Mouse (Mus musculus) thymus, adult 2 months (tissue): ENCODE data around the gene Ppp1r9a. TPM values are rescaled to one million over a fixed set of nuclear protein-coding genes. Genes with fewer than 3 reads are reported as not detected.

ENCODE experiments used
- DNase-seq: peaks from one replicate; pipeline ENCODE4 v3.0.0; 2021
- H3K27ac ChIP-seq: fragments of 200-500 bp; 2 replicates; pipeline ENCODE4 v1.5.1; 2012; ENCODE audit warnings: low read length, control low read depth; ENCODE audit not compliant: control insufficient read depth, insufficient read depth
- H3K27me3 ChIP-seq: fragments of 200-500 bp; 2 replicates; pipeline ENCODE4 v1.6.1; 2012; ENCODE audit warnings: mild to moderate bottlenecking, low read length, moderate library complexity, mixed read lengths; ENCODE audit not compliant: control insufficient read depth, insufficient read depth
- H3K36me3 ChIP-seq: fragments of 200-500 bp; 2 replicates; pipeline ENCODE4 v1.6.1; 2012; ENCODE audit warnings: mild to moderate bottlenecking, low read length, moderate library complexity; ENCODE audit not compliant: control insufficient read depth, insufficient read depth
- H3K4me1 ChIP-seq: fragments of 200-500 bp; replicated peaks from 2 replicates; pipeline ENCODE4 v1.6.1; 2012; ENCODE audit warnings: low read length; ENCODE audit not compliant: control insufficient read depth, insufficient read depth
- H3K4me3 ChIP-seq: fragments of 200-500 bp; 2 replicates; pipeline ENCODE4 v1.5.1; 2012; ENCODE audit warnings: mild to moderate bottlenecking, low read length, control low read depth, moderate library complexity; ENCODE audit not compliant: control insufficient read depth, insufficient read depth
- CTCF ChIP-seq: fragments of 200-500 bp; IDR thresholded peaks from 2 replicates; pipeline ENCODE4 v1.5.1; 2012; ENCODE audit warnings: mild to moderate bottlenecking, control low read depth, low read length, moderate library complexity, borderline replicate concordance; ENCODE audit not compliant: control insufficient read depth, poor library complexity, insufficient read depth; ENCODE audit errors: extremely low read depth
- POLR2A ChIP-seq: fragments of 200-500 bp; IDR thresholded peaks from 2 replicates; pipeline ENCODE4 v1.6.1; 2012; ENCODE audit warnings: mild to moderate bottlenecking, low read length, control low read depth, moderate library complexity; ENCODE audit not compliant: control insufficient read depth, poor library complexity, insufficient read depth; ENCODE audit errors: extremely low read depth
- WGBS: fragments of 180-500 bp; shearing (Covaris S2); methylation state at CpG from one replicate; pipeline ENCODE4 v1.1.7; 2018; 5-methylcytosine and 5-hydroxymethylcytosine counted together
- polyA plus RNA-seq: library from polyadenylated mRNA; depleted of rRNA; stranded (reverse); fragments of >200 nt; gene quantifications from 2 replicates; pipeline ENCODE4 v1.2.3, GENCODE M21; 2012

Gene Ppp1r9a
- polyA plus RNA-seq, 1 experiment = 0.92 TPM

- no peaks in the 10 kb centered on the region for H3K4me1 ChIP-seq
- H3K27me3 ChIP-seq = no peaks in the 10 kb centered on the region
- no peak overlapping the region for H3K27ac ChIP-seq
- no peak overlapping the region for H3K4me3 ChIP-seq
- whole genome bisulfite sequencing = 97% methylated on average over 1 of the region's 1 CpGs
- H3K36me3 ChIP-seq = no peaks in the 10 kb centered on the region
- DNase-seq = no peak
- no peak for TF ChIP-seq POLR2A
- no peak for TF ChIP-seq CTCF
These were observed 252.7 kb downstream of the Ppp1r9a start for GRCm38 (mm10) chr6:5155313-5155927.

GRCm38 (mm10) chr6:5156541-5157425, 254.1 kb downstream of the Ppp1r9a start:
- Histone ChIP-seq H3K27ac (no peak overlapping the region), H3K4me3 (no peak overlapping the region), H3K27me3 (no peaks in the 10 kb centered on the region), H3K36me3 (no peaks in the 10 kb centered on the region), H3K4me1 (no peaks in the 10 kb centered on the region)
- DNase-seq = no peak
- TF ChIP-seq CTCF = no peak
- TF ChIP-seq POLR2A = no peak
- 68% methylated on average over 6 of the region's 6 CpGs for WGBS

GRCm38 (mm10) chr6:5159385-5159791, 256.7 kb downstream of the Ppp1r9a start:
- Histone ChIP-seq H3K4me1 (no peaks in the 10 kb centered on the region), H3K27me3 (no peaks in the 10 kb centered on the region), H3K4me3 (no peak overlapping the region), H3K27ac (no peak overlapping the region), H3K36me3 (no peaks in the 10 kb centered on the region)
- TF ChIP-seq POLR2A = no peak
- no peak for TF ChIP-seq CTCF
- no peak for DNase-seq
- 72% methylated on average over 7 of the region's 7 CpGs for WGBS

GRCm38 (mm10) chr6:5162052-5162451, 259.3 kb downstream of the Ppp1r9a start:
- H3K4me1 ChIP-seq = no peaks in the 10 kb centered on the region
- no peak for DNase-seq
- no peak overlapping the region for H3K4me3 ChIP-seq
- TF ChIP-seq CTCF (no peak), POLR2A (no peak)
- no peaks in the 10 kb centered on the region for H3K27me3 ChIP-seq
- WGBS = 94% methylated on average over 6 of the region's 6 CpGs
- no peak overlapping the region for H3K27ac ChIP-seq
- H3K36me3 ChIP-seq = no peaks in the 10 kb centered on the region

GRCm38 (mm10) chr6:5163507-5164144, 260.9 kb downstream of the Ppp1r9a start:
- DNase-seq = no peak
- H3K4me3 ChIP-seq = no peak overlapping the region
- 98% methylated on average over 14 of the region's 14 CpGs for WGBS
- H3K27ac ChIP-seq = no peak overlapping the region
- TF ChIP-seq CTCF = no peak
- no peak for TF ChIP-seq POLR2A
- no peaks in the 10 kb centered on the region for H3K27me3 ChIP-seq
- H3K36me3 ChIP-seq = no peaks in the 10 kb centered on the region
- no peaks in the 10 kb centered on the region; the same call in 1 of the 2 replicates for H3K4me1 ChIP-seq

GRCm38 (mm10) chr6:5164855-5165254, 262.1 kb downstream of the Ppp1r9a start:
- WGBS = 65% methylated on average over 9 of the region's 9 CpGs
- Histone ChIP-seq H3K36me3 (no peaks in the 10 kb centered on the region), H3K27ac (no peak overlapping the region), H3K4me3 (no peak overlapping the region), H3K27me3 (no peaks in the 10 kb centered on the region), H3K4me1 (no peaks in the 10 kb centered on the region; the same call in 1 of the 2 replicates)
- no peak for DNase-seq
- TF ChIP-seq POLR2A (no peak), CTCF (no peak)
